Mouse (Mus musculus) brain, embryonic 14.5 days (tissue): ENCODE data around the gene Mapk10.

Experiments
- CTCF ChIP-seq: fragments of 200-500 bp; IDR thresholded peaks from 2 replicates; pipeline ENCODE4 v1.5.1; 2012; ENCODE audit warnings: inconsistent platforms, mild to moderate bottlenecking, moderate library complexity, borderline replicate concordance; ENCODE audit not compliant: insufficient read depth, insufficient read length; ENCODE audit errors: extremely low read depth
- POLR2A ChIP-seq: fragments of 200-500 bp; IDR thresholded peaks from 2 replicates; pipeline ENCODE4 v1.6.1; 2012; ENCODE audit warnings: mild to moderate bottlenecking, inconsistent platforms, borderline replicate concordance; ENCODE audit not compliant: poor library complexity, insufficient read depth, insufficient read length, severe bottlenecking; ENCODE audit errors: extremely low read depth

GRCm38 (mm10) chr5:103193700-103194099 is 17.4 kb downstream of the Mapk10 start:
- TF ChIP-seq CTCF (no peak), POLR2A (no peak)
